Mouse (Mus musculus): ENCODE data around the gene Ptger4.

Ptger4 gene

DNA sequence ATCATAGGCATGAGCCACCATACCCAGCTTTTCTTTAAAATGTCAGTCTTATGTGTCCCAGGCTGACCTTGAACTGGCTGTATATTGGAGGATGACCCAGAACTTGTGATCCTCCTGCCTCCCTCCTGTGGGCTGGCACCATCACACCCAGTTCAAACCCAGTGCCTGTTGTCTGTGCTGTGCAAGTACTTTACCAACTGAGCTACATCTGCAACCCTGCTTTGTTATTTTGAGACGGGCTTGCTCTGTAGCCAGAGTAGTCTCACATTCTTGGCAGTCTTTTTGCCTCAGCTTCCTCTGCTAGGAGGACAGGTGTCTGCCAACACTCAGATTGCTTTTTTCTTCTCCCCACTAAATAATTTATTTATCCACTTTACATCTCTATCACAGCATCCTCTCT is 86.6 kb downstream of the Ptger4 start:
- no peak for DNase-seq
